Mouse (Mus musculus): Measurements from ENCODE around the gene Creb3l1.
A peak's percentile ranks its signal among the peaks of the same experiment; 100 is the strongest.

The Creb3l1 gene

DNA sequence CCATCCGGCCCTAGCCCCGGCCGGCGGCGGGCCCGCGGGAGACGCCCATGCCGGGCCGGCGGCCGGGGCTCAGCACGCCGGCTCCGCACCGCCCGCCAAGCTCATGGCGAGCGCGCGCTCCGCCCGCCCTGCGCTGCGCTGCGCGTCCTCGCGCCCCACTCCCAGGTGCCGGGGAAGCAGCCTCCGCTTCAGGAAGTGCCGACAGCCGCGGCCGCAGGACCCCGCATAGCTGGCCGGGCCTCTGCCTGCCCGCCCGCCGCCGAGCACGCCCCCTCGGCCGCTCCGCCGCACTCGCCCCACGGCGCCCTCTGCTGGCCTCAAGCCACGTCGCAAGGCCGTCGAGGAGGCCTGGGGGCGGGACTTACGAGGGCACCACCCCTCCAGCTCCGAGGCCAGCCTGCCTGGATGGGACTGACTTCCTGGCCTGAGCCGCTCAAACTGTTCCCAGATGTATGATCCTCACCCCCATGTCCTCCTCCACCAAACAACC is 60.8 kb downstream of the Creb3l1 start:
- peak; percentile 99 for DNase-seq (ENCODE audit: low spot score)

DNA sequence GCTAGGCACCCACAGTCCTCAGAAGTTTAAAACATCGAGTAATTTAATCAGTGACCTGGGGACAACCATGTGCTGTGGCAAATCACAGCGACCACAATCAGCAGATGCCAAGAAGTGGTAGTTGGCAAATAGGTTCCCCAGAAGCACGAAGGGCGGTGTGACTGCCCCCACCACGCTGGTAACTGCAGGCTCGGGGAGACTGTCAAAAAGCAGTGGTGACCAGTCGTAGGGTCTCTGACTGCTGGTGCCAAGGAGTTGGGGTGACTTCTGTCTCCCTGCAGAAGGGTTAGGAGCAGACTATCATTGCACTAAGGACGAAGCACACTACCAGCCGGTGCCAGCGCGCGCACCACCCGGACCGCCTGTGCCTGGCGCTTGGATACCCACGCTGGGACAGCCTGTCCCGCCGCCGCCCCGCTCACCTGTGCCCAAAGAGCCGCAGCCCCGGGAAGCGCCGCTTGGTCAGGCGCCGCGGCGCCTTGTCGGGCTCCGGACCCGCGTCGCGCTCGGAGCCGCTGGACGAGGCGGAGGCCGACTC is 61.4 kb downstream of the Creb3l1 start:
- DNase-seq (ENCODE audit: low spot score) = no peak

DNA sequence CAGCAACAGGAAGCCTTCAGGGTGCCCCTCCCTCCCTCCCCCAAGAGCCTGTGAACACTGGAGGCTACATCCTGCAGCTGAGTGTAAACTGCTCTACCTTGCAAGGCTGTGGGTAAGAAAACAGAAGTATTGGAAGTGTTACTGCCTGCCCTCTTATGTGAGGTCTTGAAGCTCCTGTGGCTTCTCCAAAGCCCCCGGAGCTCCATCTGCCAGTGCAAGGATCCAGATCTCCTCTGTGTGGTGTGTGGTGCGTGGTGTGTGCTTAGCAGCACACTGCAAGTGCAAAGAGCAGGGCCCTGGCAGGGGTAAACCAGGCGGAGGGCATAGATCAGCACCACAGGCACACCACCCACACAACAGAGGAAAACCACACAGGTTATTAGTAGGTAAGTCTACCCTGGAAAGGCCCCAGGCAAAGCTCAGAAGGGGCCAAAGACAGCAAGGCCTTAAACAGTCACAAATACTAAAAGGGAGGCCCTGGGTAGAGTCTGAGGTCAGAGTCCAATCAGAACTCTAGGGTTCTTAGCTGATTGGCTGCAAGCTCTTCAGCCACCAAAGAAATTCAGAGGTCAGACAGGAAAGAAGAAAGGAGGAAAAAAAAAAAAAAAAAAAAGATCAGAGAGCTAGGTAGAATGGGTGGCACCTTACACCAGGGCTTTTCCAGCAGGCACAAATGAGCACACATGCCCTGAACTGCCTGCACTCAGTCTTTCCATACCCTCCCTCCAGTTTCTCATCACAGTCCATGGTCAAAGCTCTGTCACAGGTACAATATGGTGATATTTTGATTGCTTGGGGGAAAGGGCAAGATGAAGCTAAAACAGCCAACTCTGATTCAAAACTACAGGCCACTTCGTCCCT is 62.2 kb downstream of the Creb3l1 start:
- no peak for DNase-seq (ENCODE audit: low spot score)

DNA sequence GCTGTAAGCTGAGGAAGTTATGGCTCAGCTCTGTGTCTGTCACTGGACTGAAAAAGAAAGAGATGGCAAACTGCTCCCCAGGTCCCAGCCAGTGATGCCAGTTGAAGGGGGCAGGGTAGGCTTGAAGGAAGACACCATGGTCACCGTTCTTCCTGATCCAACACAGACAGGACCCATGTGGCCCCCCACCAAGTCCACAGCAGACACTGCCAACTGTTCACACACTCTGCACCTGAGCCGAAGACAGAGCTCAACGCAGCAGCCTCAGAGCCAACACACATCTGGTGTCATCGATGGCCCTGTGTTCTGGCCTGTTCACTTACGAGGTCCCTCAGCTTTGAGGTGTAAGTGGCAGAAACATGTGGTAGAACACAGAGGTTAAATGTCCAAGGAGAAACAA is 63.8 kb downstream of the Creb3l1 start:
- no peak for DNase-seq (ENCODE audit: low spot score)

DNA sequence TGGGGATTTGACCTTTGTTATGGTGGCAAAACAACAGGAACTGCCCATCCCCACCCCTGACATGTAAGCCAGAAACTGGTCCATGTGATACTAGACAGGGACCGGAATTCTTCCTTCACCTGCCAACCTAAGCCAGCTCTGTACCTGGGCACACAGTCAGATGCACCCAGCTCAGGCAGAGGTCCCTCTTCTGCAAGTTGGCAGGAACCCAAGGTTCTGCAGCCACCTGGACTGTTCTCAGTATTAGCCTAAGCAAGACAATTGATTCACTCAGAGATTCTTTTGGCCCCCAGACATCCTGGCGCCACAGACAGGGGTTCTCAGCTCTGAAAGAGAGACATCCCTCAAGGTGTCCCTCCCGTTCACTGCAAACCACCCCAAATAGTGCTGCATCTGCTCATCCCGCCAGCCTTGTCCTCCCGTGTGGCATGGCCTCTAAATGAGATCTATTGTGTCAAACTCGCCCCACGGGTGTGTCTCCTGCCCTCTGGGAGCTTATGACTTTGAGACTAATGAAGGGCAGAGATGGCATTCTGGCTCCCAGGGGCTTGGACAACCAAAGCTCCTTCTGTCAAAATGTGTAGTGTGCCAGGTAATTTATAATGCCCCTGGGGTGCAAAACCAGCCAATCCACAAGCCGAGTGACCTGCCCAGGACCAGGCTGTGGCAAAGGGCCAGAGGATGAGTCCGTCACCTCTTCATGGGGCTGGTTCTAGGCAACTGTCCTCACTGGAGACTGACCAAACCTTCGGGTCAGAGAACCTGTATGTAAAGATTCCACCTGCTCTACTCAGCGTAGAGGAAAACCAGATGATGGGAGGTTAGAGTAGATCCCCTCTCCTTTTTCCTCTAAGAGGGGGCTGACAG is 64.5 kb downstream of the Creb3l1 start:
- no peak for DNase-seq (ENCODE audit: low spot score)

DNA sequence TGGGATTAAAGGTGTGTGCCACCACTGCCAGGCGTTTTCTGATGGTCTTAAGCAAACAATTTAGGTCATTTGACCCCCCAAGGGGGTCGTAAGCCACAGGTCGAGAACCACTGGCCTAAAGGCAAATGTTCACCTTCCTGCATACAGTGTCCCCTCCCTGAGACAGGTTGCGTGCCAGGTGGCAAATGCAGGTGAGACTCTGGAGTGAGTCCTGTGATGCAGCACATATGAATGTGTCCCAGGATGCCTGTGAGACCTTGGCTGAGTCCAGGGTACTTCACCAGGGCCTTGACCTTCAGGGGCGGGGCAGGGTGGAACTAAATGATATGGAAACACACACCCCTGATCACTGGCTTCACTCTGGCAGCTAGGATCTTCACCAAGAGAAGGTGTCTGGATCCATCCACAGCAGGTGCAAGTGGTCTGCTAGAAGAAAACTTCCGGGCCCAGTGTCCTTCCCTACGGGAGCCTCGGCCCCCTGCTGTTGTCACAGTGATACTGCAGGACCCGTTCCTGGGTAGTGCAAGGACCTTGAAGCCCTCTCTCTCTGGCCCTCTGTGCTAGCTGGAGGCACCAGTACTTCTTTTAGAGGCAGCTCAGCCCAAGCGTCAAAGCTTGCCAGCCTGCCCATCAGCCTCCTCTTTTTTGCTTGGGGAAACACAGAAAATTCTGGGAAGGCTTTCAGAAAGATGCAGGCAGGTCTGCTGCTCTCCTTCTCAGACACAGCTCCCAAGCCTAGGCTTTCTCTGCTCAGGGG is 65.4 kb downstream of the Creb3l1 start:
- DNase-seq (ENCODE audit: low spot score) = peak; percentile 74

DNA sequence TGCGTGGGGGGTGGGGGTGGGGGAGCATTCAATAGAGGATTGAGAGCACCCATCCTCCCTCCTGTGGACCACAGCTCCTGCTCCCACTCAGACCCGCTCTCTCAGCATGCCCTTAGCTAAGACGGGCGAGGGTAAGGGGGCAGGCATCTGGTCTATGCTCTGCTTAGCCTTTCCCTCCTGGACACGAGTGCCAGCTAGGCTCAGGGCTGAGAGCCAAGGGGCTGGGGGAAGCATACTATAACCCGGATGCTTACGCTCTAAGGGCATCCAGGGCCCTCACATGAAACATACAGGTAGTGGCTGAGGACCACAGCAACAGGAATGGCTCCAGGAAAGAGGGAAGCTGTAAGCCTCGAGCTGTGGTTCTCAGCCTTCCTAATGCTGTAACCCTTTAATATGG is 66.3 kb downstream of the Creb3l1 start:
- DNase-seq (ENCODE audit: low spot score) = no peak

DNA sequence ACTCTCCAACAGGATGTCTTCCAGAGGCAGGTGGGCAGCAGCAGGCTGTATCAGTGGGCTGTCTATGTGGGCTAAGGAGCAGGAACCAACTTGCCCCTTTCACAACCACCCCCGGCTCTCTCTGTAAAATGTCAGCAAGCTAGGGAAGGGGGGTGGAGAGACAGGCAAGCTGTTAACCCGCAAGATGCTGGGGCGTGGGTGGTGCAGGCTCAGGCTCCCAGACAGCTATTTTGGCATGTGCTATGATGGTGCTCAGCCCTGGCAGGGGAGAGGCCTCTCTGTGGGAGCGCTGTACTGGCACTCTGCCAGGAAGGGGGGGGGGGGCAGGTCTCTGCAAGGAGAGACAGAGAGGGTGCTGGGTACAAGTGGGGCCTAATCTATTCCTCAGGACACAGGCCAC is 67.2 kb downstream of the Creb3l1 start:
- no peak for DNase-seq (ENCODE audit: low spot score)

DNA sequence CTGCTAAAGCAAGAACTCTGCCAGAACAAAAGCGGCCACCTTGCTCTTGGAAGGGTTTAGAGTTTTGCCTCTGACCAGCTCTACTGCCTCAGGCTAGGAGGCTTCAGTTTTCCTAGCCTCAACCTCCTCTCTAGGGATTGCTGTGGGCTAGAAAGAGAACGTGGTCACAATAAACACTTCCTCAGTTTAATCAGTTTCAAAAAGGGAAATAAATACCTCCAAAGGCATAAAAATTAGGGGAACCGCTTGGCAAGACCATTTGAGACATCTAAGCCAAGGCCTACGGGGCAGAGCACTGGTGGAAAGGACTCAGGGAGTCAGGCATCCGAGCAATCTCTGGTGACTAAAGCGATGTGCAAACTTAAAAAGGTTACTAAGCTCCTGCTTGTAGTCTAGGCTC is 68.4 kb downstream of the Creb3l1 start:
- no peak for DNase-seq (ENCODE audit: low spot score)

DNA sequence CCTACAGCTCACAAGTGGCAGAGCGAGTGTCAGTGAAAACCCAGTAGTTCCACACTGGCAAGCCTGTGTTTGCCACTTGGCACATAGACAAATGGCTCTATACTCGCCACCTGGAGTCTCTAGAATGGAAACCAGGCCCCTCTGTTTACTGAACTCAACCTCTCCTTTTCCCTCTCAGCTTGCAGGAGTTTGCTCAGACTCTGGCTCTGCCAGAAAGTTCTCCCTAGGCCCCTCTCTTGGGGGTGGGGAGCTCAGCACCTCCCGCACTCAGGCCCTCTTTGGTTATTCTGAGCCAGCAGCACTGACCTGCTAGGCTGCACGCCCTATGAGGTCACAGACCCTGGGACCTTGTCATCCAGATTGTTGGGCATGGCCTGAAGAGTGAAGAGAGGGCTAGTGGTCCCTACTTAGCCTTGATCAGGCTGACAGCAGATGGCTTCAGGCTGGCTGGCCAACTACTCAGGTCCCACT is 69.1 kb downstream of the Creb3l1 start:
- no peak for DNase-seq (ENCODE audit: low spot score)

DNA sequence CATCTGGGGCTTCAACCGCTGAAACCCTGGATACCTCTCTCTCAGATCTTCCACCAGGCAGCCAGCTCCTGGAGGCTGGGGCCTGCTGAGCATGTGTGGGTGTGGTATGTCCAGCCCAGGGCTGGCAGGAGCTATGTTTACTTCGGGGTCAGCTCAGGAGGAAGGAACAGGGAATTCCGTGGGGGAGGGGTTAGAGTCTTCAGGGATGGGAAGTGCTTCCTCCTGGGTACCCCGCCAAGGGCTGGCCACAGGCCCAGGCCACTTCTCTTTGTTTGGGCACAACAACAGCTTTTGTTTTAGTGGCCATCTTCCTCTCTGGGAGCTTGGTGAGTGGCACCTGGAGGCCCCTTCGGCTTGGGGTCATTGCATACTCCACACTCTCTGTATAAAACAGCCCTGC is 70.5 kb downstream of the Creb3l1 start:
- peak; percentile 70 for DNase-seq (ENCODE audit: low spot score)

DNA sequence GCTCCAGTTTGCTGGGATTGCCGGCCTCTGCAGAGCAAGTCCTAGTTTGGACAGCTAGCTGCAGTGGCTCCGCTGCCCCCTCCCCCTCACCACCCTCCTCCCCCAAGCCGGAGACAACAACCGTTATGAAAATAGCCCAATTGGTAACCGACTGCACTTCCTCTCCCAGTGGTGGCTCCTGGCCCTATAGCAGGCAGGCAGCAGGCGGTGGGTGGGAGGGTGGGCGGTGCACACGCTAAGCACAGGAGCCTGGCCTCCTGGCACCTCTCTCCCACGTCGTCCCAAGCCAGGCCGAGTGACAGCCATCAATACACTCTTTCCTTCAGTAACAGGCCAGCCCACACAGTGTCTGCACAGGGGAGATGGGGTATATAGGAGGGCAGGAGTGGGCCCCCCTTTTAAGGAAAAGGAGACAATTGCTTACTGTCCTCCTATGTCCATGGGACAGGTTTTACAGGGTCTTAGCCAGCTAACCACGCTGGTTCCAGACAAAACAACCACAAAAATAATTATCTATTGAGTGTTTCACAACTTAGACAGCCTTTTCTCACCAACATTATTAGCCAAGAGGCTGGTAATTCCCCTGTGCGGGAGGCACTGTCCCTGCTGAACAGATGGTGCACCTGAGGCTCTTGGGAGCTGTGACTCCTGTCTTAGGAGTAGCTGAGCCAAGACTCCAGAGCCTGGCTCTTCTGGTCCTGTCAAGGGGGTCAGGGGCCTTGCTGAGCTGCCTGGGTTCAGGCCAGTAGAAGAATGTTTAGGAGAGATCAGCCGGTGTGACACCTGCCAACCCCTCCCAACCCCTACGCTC is 73.8 kb downstream of the Creb3l1 start:
- DNase-seq (ENCODE audit: low spot score) = no peak

DNA sequence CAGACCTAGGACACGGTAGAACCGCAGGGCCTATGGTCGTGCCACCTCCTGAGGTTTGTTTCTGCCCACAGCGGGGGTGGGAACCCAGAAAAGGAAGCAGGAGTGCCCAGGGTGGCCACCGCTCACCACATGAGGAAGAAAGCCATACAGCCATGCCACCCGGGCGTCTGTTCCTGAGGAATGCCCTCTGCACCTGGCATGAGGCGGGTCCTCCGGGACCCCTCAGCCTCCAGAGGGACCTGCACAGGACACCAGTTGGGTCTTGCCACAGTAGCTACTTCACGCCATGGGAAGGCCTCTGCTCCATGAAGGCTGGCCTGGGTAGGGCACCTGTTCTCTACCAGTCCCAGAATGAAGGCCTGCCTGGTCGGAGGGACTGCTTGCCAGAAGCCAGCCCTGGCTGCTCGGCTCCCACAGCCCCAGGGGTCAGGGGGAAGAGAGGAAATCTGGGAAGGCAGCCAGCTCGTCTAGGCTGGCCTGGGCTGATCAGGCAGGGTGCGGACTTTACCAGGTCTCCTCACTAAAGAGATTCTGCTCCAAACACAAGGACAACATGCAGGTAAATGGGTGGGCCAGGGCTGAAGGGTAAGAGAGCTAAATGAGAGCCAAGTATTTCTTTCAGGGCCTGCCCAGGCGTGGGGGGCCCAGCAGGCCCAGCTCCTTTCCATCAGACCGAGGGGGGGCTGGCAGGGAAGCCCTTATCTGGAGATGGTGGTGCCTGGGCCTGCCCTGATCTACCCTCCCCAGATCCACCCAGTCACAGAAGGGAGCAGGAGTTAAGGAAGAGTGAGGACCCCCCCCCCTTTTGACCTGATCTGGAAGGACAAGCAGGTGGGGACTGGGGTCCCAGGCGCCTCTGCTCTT is 74.7 kb downstream of the Creb3l1 start:
- no peak for DNase-seq (ENCODE audit: low spot score)

DNA sequence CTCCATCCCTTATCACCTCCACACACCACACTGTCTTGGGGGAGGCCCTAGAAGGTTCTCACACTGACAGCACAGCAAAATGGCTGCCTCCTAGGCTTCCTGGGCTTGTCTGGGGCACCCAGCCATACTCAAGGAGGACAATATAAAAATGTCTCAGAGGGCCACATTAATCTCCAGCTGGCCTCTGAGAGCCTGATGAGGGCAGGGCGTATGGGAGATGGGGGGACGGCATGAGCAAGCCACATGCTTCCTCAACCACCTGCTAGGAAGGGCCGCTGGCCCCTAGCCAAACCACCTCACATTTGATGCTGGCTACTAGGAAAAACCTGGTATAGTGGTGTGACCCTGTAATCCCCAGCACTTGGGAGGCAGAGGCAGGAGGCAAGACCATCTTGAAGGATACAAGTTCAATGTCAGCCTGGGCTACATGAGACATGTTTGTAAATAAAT is 75.5 kb downstream of the Creb3l1 start:
- no peak for DNase-seq (ENCODE audit: low spot score)

DNA sequence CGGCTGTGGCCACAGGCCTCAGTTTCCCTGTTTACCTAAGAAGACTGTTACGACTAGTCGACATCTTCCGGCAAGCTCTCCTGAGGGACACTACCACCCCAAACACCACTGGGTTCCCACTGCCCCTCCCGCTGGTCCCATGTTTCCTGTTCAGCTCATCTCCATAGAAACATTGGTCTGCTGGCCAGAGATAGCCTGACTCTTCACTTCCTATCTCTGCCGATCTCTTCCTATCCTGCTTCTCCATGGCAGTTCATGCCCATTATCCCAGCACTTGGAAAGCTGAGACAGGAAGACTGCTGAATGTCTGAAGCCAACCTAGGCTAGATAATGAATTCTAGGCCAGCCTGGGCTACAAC is 76.2 kb downstream of the Creb3l1 start:
- no peak for DNase-seq (ENCODE audit: low spot score)

DNA sequence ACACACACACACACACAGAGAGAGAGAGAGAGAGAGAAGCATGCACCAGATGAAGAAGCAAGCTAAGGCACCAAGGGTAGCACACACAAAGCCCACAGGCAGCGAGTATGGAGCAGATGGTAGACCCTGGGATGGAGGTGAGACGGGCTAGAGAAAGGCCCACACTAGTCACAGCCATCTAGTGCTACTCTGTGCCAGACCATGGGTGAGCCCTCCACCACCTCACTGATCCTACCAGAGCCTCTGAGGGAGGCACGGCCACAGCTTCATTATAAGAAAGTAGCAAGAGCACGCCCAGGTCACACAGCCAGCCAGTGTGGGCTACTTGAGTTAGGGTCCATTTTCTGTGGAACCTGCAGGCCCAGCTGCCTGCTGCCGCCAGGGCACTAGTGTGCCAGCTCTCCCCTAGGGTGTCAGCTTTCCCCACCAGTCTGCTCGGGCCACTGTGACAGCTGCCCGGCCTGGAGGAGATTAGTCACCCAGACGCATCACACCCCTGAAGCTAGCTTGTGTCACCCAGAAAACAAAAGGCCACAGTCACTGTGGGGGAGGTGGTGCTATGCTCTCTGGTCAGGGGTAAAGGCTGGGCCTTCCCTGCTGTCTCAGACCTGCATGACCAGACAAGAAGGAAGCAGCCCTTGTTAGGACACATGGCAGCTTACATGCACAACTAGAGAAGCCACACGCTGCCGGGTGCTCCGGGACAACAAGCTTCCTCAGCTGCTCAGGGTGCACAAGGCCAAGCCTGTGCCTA is 76.7 kb downstream of the Creb3l1 start:
- DNase-seq (ENCODE audit: low spot score) = no peak

DNA sequence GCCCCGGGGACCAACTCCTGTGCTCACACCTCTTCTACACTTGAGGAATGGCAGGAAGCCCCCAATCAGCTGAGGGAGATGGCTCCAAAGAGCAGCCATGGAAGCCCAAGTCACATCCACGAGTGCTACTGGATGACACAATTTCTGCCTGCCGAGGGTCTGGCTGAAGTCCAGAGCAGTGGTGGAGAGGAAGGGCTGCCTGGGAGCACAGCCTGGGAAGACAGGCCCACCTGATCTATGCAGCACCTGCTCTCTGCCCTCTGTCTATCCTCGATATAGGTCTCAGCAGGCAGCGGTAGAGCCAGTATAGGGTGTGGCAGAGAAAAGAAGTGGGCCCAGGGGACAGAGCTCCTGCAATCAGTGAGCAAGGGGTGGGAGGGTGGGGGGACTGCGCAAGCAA is 77.5 kb downstream of the Creb3l1 start:
- no peak for DNase-seq (ENCODE audit: low spot score)

DNA sequence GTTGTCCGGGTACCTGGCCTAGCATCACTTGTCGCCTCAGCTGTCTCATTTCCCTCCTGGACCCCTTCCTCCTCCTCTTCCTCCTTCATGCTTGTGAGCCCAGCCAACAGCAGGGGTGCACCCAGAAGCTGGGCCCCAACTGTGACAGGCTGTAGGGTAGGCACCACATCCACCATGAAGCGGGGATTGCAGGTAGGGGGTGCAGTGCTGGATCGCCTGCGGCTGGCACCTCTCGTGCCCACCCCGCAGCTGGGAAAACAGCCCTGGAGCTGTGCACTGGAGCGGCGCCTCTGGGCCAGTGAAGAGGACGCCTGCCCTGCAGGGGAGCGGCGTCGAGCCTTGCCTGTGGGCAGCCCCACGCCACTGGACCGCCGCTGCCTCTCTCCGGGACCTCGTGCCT is 78.8 kb downstream of the Creb3l1 start, which contains the start of gene Gm9821:
TSS of gene Gm9821 (plus strand) at position 221 of the 400 bp plus-strand sequence.
- DNase-seq (ENCODE audit: low spot score) = no peak

Data from testis, postnatal 10 days (tissue).